Mouse (Mus musculus) activated CD4-positive, CD25-positive, alpha-beta regulatory T cell, adult 9 weeks (primary cell): Measurements from ENCODE around the gene Skint2. TPM values are rescaled to one million over a fixed set of nuclear protein-coding genes. Genes with fewer than 3 reads are reported as not detected.

Experiments used
- polyA plus RNA-seq: library from polyadenylated mRNA; unstranded; fragments of 100-300 nt; shearing (Covaris generic); gene quantifications from one replicate; pipeline ENCODE4 v1.2.1, GENCODE M21; 2017

The Skint2 gene
- not detected for polyA plus RNA-seq

GRCm38 (mm10) chr4:112556894-112557293 lies at the start of gene Skint2:
TSS of gene Skint2 (plus strand) at chr4:112557194.

Other genes with a start within 250 kb of the Skint2 start
- gene Skint9, start 123.2 kb upstream of the Skint2 start, polyA plus RNA-seq: not detected
- gene Skint10, start 217.7 kb downstream of the Skint2 start, polyA plus RNA-seq: not detected